Mouse (Mus musculus) cerebellum, adult 9-10 months (tissue): ENCODE results near the gene Il18bp.

Experiments used
- DNase-seq: peaks from one replicate; pipeline ENCODE4 v3.0.0; 2022

Il18bp gene

GRCm38 (mm10) chr7:102000921-102001630 is 17.4 kb downstream of the Il18bp start:
- DNase-seq, result peak; percentile 59

GRCm38 (mm10) chr7:102000296-102000695 is 18.2 kb downstream of the Il18bp start:
- no peak for DNase-seq

GRCm38 (mm10) chr7:101999461-102000151 is 18.9 kb downstream of the Il18bp start:
- DNase-seq, result peak; percentile 77

- DNase-seq, result peak; percentile 94
Observed at GRCm38 (mm10) chr7:101998194-101998927, 20.1 kb downstream of the Il18bp start.

- no peak for DNase-seq
Observed at GRCm38 (mm10) chr7:101994241-101994640, 24.2 kb downstream of the Il18bp start.

- no peak for DNase-seq
Observed at GRCm38 (mm10) chr7:101985081-101985480, 33.4 kb downstream of the Il18bp start.

GRCm38 (mm10) chr7:101982735-101983134 is 35.8 kb downstream of the Il18bp start:
- no peak for DNase-seq

- peak; percentile 55 for DNase-seq
Observed at GRCm38 (mm10) chr7:101974505-101974904, 44.0 kb downstream of the Il18bp start.

- DNase-seq, result peak; percentile 47
Observed at GRCm38 (mm10) chr7:101973730-101974129, 44.8 kb downstream of the Il18bp start.

- no peak for DNase-seq
Observed at GRCm38 (mm10) chr7:101971721-101972120, 46.8 kb downstream of the Il18bp start.

- peak; percentile 89 for DNase-seq
Observed at GRCm38 (mm10) chr7:101970821-101971461, 47.5 kb downstream of the Il18bp start.

- DNase-seq, result peak; percentile 92
Observed at GRCm38 (mm10) chr7:101970429-101970775, 48.1 kb downstream of the Il18bp start.

- DNase-seq, result peak; percentile 89
Observed at GRCm38 (mm10) chr7:101969694-101970428, 48.6 kb downstream of the Il18bp start.

GRCm38 (mm10) chr7:101968751-101969150 is 49.7 kb downstream of the Il18bp start:
- peak; percentile 60 for DNase-seq

GRCm38 (mm10) chr7:101967256-101967655 is 51.2 kb downstream of the Il18bp start:
- DNase-seq, result no peak

- no peak for DNase-seq
Observed at GRCm38 (mm10) chr7:101965606-101966005, 52.9 kb downstream of the Il18bp start.
